Mouse (Mus musculus): ENCODE data around the gene Slc9a3. TPM values are rescaled to one million over a fixed set of nuclear protein-coding genes. Genes with fewer than 3 reads are reported as not detected.
A peak's percentile ranks its signal among the peaks of the same experiment; 100 is the strongest.

Gene Slc9a3
- polyA plus RNA-seq, 2 experiments from 2014 or later, result not detected

GRCm38 (mm10) chr13:74145983-74146622, 24.8 kb downstream of the Slc9a3 start:
- no peak for ATAC-seq

DNA sequence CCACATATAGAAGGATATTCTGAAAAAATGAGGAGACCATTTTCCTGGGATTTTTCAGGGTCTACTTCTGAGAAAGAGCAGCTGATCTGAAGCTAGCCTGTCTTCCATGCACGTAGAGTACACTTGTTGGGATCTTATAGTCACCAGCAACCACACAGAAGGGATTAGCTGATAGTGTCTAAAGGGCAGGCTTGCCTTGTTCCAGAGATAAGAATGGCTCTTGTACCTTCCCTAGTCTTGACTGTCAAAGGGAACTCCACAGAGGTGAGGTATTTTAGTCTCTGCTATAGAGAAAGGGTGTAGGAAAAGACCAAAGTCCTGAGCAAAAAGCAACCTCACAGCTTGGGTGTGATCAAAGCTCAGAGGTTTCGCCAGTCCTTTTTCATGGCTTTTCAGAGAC, 26.1 kb downstream of the Slc9a3 start:
- ATAC-seq, result no peak

DNA sequence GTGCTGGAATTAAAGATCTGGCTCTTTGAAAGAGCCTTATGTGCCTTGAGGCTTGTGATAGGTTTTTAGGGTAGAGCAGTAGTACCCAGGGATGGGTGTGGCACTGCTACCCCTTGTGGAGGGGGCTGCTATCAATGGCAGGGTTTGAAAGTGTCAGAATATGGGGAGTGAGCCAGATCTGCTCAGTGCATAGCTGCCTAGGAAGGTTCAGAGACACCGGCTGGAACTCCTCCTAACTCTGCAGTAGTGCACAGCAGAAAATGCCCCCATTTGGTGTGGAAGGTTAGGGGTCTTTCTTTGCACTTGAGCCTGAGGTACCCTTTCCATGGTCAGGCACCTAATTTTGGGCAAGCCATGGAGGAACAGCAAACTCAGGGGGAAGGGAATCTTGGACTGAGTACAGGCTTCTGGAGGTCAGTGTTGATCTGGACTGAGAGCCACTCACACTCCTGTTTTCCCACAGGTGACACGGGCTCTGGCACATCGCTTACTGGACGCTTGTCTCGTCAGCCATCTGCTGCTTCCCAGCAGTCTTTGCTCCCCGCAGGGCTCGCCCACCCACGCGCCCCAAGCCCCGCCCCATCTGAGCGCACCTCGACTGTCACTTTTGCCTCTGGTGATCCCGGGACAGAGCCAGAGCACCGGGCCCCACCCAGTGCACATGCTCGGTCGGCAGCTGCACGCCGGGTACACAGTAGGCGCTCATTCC, 45.2 kb downstream of the Slc9a3 start:
- ATAC-seq, result peak; percentile 85

DNA sequence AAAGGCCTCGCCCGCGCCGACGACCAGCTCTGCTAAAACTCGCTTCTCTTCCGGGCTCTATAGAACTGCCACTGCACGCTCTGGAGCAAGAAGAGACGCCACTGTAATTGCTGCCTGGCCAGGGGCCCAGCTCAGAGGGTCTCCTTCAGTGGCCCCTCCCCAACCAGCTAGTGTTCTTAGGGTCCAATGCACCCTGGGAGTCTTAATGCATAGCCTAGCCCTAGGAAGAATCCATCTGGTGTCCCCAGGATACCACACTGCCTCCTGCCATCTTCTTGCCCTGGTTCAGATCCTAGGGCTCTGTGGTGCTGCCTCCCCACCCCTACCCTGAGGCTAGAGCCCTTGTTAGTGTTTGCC, 45.8 kb downstream of the Slc9a3 start:
- ATAC-seq, result peak; percentile 62

- ATAC-seq, result no peak
These were observed 46.2 kb downstream of the Slc9a3 start for GRCm38 (mm10) chr13:74167492-74167891.

GRCm38 (mm10) chr13:74169446-74170164, 48.3 kb downstream of the Slc9a3 start:
- no peak for ATAC-seq

DNA sequence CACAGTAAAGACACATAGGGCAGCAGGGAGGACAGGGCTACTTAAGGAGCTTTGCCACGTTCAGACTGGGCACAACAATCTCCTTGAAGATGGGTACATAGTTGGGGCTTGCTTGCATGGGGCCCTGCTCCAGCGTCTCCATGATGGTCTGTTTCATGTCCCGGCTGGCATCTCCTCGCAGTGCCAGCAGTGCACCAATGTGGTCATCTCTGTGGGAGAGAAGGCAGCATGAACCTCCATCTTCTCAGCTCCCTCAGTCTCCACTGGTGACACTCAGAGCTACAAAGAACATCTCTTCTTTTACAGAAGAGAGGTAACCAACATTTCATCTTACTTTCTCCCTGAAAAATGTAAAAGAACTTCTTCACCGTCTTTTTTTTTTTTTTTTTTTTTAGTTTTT, 50.8 kb downstream of the Slc9a3 start:
- no peak for ATAC-seq

- ATAC-seq, result no peak
These were observed 61.9 kb downstream of the Slc9a3 start for GRCm38 (mm10) chr13:74183011-74183695.

DNA sequence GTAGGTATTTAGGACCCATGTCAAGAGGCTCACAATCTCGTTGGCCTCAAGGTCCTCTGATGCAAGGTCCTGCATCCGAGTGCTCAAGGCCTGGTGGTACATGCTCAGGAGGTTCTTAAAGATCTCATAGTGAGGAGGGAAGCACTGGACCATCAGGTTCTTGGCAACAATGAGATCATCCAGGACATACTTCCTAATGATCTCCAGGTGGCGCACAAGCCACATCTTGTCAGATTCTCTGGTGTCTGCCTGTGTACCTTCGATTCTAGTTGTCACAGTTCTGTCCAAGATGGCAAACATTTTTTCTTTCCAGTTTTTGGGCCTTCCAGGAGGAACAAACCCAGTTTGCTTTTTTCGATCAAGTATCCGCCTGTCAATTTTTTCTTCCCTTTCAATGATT, 71.4 kb downstream of the Slc9a3 start:
- no peak for ATAC-seq

- no peak for ATAC-seq
These were observed 75.2 kb downstream of the Slc9a3 start for GRCm38 (mm10) chr13:74196451-74196850.

- ATAC-seq, result peak; percentile 95
These were observed 87.2 kb downstream of the Slc9a3 start, which contains the start of gene Exoc3 for GRCm38 (mm10) chr13:74208317-74208985. TSS of gene Exoc3 (minus strand) at chr13:74208732.

DNA sequence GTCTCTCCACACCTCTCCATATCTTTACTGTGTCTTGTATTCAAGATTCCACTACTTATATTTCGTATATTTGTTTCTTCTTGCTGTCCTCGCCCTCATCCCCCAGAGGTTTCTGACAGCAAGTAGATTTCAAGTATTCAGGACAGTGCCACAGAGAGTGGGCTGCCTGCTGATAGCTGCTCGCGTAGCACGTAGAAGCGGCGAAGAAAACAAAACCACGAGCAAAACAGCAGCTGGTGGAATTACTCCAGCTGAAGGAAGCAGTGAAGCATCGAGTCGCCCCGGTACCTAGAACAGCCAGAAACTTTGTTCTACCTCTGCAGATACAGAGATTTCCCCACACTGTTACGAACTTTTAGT, 87.7 kb downstream of the Slc9a3 start:
- peak; percentile 44 for ATAC-seq

GRCm38 (mm10) chr13:74218441-74218840, 97.2 kb downstream of the Slc9a3 start:
- ATAC-seq, result no peak

Other genes with a start within 250 kb of the Slc9a3 start
- gene Trip13, start 183.7 kb upstream of the Slc9a3 start, polyA plus RNA-seq (2017; shearing (Covaris generic)), result 1 to 10 TPM; 1.2 to 2.0 TPM
- 10 to 100 TPM; 61.9 to 72.2 TPM for gene Brd9, start 183.6 kb upstream of the Slc9a3 start, polyA plus RNA-seq (2017; shearing (Covaris generic))
- gene Zdhhc11, start 157.6 kb upstream of the Slc9a3 start, polyA plus RNA-seq (2017; shearing (Covaris generic)), result not detected
- 1 to 10 TPM in 1 of 2 experiments, under 1 TPM in 1; 0.67 to 1.7 TPM for gene Tppp, start 112.0 kb upstream of the Slc9a3 start, polyA plus RNA-seq (2017; shearing (Covaris generic))
- 10 to 100 TPM; 10.2 to 11.0 TPM for gene Cep72, start 59.2 kb upstream of the Slc9a3 start, polyA plus RNA-seq (2017; shearing (Covaris generic))
- gene Exoc3, start 87.3 kb downstream of the Slc9a3 start, polyA plus RNA-seq (2017; shearing (Covaris generic)), result 10 to 100 TPM; 76.7 to 77.9 TPM
- under 1 TPM; 0.15 to 0.16 TPM for gene Ahrr, start 170.9 kb downstream of the Slc9a3 start, polyA plus RNA-seq (2017; shearing (Covaris generic))
- gene Pdcd6, start 196.1 kb downstream of the Slc9a3 start, polyA plus RNA-seq (2017; shearing (Covaris generic)), result 100 to 1,000 TPM; 172 to 177 TPM
- gene Sdha, start 228.8 kb downstream of the Slc9a3 start, polyA plus RNA-seq (2017; shearing (Covaris generic)), result 100 to 1,000 TPM; 301 to 394 TPM
- gene Ccdc127, start 228.9 kb downstream of the Slc9a3 start, polyA plus RNA-seq (2017; shearing (Covaris generic)), result 10 to 100 TPM; 32.2 to 34.5 TPM
- not detected for gene Lrrc14b, start 242.5 kb downstream of the Slc9a3 start, polyA plus RNA-seq (2017; shearing (Covaris generic))

All from CD4-positive, CD25-positive, alpha-beta regulatory T cell, adult 4 months (primary cell).